Mouse (Mus musculus) heart, embryonic 13.5 days (tissue): ENCODE measurements at regions not wholly inside any gene's neighbourhood (a gene's known extent, or its start where the extent isn't known, plus 50 kb on each side); places are given as distances from the start of the nearest gene placed in this dataset.
A peak's percentile ranks its signal among the peaks of the same experiment; 100 is the strongest.

ENCODE experiments used
- ATAC-seq: fragments of 200-750 bp; cut with Nextera tagmentation; 2 replicates; pipeline ENCODE4 v1.8.0; 2017; ENCODE audit warnings: moderate TSS enrichment; ENCODE audit not compliant: insufficient number of reproducible peaks, low FRiP score, low TSS enrichment; ENCODE audit errors: extremely low read depth
- H3K27ac ChIP-seq: fragments of 300-500 bp; sonication (generic); replicated peaks from 2 replicates; pipeline ENCODE4 v1.5.1; 2015; ENCODE audit warnings: moderate library complexity, mild to moderate bottlenecking, inconsistent platforms
- H3K27me3 ChIP-seq: fragments of 300-500 bp; sonication (generic); replicated peaks from 2 replicates; pipeline ENCODE4 v1.6.1; 2015; ENCODE audit warnings: mild to moderate bottlenecking, inconsistent platforms
- H3K36me3 ChIP-seq: fragments of 300-500 bp; sonication (generic); 2 replicates; pipeline ENCODE4 v1.6.1; 2015; ENCODE audit warnings: mild to moderate bottlenecking, inconsistent platforms
- H3K4me1 ChIP-seq: fragments of 300-500 bp; sonication (generic); 2 replicates; pipeline ENCODE4 v1.6.1; 2015; ENCODE audit warnings: inconsistent platforms
- H3K4me2 ChIP-seq: fragments of 300-500 bp; sonication (generic); 2 replicates; pipeline ENCODE4 v1.6.1; 2015; ENCODE audit warnings: inconsistent platforms, mild to moderate bottlenecking, moderate library complexity
- H3K4me3 ChIP-seq: fragments of 300-500 bp; sonication (generic); 2 replicates; pipeline ENCODE4 v1.5.1; 2015; ENCODE audit warnings: moderate library complexity, mild to moderate bottlenecking, inconsistent platforms
- H3K9ac ChIP-seq: fragments of 300-500 bp; sonication (generic); 2 replicates; pipeline ENCODE4 v1.6.1; 2015; ENCODE audit warnings: inconsistent platforms, mild to moderate bottlenecking, moderate library complexity
- H3K9me3 ChIP-seq: fragments of 300-500 bp; sonication (generic); 2 replicates; pipeline ENCODE4 v1.6.1; 2016; ENCODE audit warnings: inconsistent platforms
- WGBS: fragments of 180-500 bp; shearing (Covaris S2); methylation state at CpG from one replicate; pipeline ENCODE4 v1.1.7; 2015; ENCODE audit warnings: mixed read lengths; 5-methylcytosine and 5-hydroxymethylcytosine counted together

DNA sequence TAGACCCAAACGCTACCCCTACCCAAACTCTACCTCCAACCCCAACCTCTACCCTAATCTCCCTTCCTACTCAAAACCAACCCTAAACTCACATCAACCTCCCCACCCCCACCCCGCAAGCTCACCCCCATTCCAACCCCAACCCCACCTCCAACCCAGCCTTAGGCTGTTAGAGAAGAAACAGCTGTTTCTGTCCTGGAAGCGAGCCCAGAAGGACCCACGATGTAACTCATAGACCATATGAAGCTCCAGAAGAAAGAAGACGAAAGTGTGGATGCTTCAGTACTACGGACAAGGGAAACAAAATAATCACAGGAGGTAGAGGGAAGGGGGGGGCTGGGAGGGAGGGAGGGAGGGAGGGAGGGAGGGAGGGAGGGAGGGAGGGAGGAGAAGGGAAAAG, 58.4 kb downstream of the Sox11 start:
- H3K9ac ChIP-seq = no peak overlapping the region
- no peak overlapping the region for H3K4me2 ChIP-seq
- H3K27me3 ChIP-seq = 0 out of 2 replicates have a peak, but pooled peaks cover 9% of the 10 kb centered on the region
- no peak overlapping the region for H3K4me3 ChIP-seq
- 40% methylated on average over 6 of the region's 6 CpGs for whole genome bisulfite sequencing
- ATAC-seq = no peak
- no peaks in the 10 kb centered on the region for H3K4me1 ChIP-seq
- H3K36me3 ChIP-seq = no peaks in the 10 kb centered on the region
- no peaks in the 10 kb centered on the region for H3K9me3 ChIP-seq
- no peak overlapping the region for H3K27ac ChIP-seq

DNA sequence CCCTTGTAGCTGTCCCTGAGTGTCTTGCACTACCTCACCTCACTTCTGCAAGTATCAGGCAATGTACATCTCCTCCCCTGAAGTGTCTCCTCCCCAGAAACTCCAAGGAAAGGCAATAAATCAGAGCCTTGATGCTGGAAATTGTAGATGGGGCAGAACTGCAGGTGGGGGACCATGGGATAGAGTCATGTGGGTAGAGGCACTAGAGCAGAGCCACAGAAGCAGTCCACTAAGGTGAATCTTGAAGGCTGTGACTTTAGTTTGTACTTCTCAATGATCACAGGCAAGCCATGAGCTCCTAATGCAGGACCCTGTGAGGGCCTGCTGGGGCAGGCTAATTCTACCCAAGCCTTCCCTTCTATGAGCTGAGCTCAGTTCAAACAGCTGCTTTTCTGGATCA, 80.4 kb downstream of the Sox11 start:
- no peak for ATAC-seq
- no peaks in the 10 kb centered on the region for H3K36me3 ChIP-seq
- H3K4me2 ChIP-seq = no peak overlapping the region
- no peaks in the 10 kb centered on the region for H3K9me3 ChIP-seq
- H3K27me3 ChIP-seq = no peaks in the 10 kb centered on the region
- H3K4me1 ChIP-seq = no peaks in the 10 kb centered on the region
- no peak overlapping the region for H3K9ac ChIP-seq
- no peak overlapping the region for H3K4me3 ChIP-seq
- H3K27ac ChIP-seq = no peak overlapping the region

DNA sequence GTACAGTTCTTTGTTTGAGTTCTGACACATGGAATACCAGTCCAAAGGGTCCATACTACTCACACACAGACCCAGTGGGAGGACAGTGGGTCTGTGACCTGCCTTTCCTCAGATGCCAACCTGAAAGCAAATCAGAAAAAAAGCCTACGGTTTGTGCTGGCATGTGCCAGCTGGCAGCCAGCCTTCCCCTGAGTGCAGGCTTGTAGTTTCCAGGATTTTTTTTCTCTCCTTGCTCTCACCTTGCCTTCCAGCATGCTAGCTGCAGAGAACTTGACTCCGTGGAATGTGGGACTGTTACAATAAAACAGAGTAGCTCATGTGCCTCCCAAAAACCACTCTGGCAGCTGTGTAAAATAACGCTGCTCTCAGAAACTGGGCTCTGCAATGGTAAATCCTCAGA, 88.2 kb downstream of the Sox11 start:
- no peak overlapping the region for H3K4me3 ChIP-seq
- no peaks in the 10 kb centered on the region for H3K9me3 ChIP-seq
- no peaks in the 10 kb centered on the region for H3K27me3 ChIP-seq
- peaks cover 15% of the 10 kb centered on the region for H3K4me1 ChIP-seq
- no peak for ATAC-seq
- H3K36me3 ChIP-seq = no peaks in the 10 kb centered on the region
- 0 out of 2 replicates have a peak overlapping the region, but pooled peaks have one; percentile 14 for H3K9ac ChIP-seq
- H3K27ac ChIP-seq = peak overlapping the region; percentile 48
- WGBS = 21% methylated on average over 3 of the region's 3 CpGs
- 0 out of 2 replicates have a peak overlapping the region, but pooled peaks have one; percentile 4 for H3K4me2 ChIP-seq

DNA sequence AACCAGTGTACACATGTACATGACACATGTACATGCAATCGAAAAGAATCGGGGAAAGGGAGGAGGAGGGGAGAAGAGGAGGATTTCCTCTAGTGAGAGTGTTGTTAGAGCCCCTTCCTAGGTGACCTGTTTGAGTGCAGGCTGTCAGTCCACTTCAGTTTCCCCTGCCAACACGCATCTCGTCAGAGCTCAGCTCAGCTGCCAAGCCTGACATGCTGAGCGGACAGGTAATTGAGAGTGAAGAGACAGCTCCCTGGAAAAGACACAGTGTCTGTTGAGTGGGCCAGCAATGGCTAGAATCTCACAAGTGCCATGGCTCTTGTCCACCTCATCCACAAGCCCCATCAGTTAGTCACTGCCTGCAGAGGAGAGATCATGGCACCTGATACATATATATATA, 90.9 kb downstream of the Sox11 start:
- Histone ChIP-seq H3K4me2 (no peak overlapping the region), H3K4me3 (no peak overlapping the region), H3K9me3 (no peaks in the 10 kb centered on the region), H3K9ac (no peak overlapping the region), H3K27ac (no peak overlapping the region), H3K27me3 (no peaks in the 10 kb centered on the region), H3K4me1 (peaks cover 21% of the 10 kb centered on the region), H3K36me3 (no peaks in the 10 kb centered on the region)
- ATAC-seq = no peak
- WGBS = 63% methylated on average over 5 of the region's 5 CpGs

DNA sequence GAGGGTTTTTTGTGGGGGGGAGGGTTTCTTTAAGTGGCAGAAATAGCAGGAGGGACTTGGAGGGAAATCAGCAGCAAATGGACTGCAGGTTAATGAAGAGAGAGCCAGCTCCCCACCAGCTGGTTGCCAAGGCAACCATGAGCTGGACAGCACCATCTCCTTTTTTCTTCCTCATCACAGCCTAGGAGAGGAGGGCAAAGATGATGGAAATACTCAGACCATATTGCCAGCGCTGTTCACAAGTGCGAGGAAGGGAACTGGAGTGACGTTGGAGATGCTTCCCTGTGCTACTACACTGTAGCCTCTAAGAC, 93.9 kb downstream of the Sox11 start:
- Histone ChIP-seq H3K27ac (no peak overlapping the region), H3K27me3 (no peaks in the 10 kb centered on the region), H3K4me1 (peaks cover 7% of the 10 kb centered on the region), H3K9ac (no peak overlapping the region), H3K4me3 (no peak overlapping the region), H3K36me3 (no peaks in the 10 kb centered on the region), H3K4me2 (no peak overlapping the region), H3K9me3 (no peaks in the 10 kb centered on the region)
- no peak for ATAC-seq
- WGBS = 81% methylated on average over 3 of the region's 3 CpGs

DNA sequence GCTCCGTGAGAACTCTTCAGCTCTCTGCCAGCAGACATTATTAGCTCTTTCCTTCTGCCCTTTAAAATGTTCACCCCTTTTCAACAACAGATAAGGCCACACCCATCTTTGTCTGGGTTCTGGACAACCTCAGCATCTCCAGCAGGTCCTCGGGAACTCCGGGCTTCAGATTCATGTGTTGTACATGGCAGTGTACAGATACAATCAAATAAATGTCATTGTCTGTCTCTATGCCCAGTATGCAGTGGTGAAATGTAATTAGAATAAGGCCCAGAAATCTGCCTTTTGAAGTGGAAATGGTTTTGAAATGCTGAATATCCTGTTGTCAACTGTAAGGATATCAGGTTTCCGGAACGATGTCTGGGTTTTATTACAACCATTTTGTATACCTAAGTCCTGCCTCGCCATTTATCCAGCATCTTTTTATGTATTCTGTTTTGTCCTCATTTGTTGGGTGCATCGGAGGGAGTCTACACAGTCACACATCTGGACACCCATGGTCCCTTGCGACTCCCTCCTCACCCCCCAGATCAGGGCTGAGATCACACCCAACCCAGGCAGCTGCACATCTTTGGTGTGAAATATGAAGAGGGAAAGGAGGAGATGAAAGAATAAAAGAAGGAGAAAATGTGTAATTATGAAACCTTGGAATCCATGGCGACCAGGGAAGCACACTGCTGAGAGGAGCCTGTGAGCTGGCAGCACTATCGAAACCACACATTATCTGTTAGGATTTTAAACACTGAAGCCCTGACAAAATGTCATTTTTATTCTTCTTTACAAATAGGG, 94.4 kb downstream of the Sox11 start:
- H3K36me3 ChIP-seq = no peaks in the 10 kb centered on the region
- H3K9me3 ChIP-seq = no peaks in the 10 kb centered on the region
- 61% methylated on average over 10 of the region's 10 CpGs for WGBS
- H3K4me3 ChIP-seq = no peak overlapping the region
- H3K4me1 ChIP-seq = peaks cover 6% of the 10 kb centered on the region; the same call in 1 of the 2 replicates
- no peak for ATAC-seq
- no peak overlapping the region for H3K4me2 ChIP-seq
- H3K9ac ChIP-seq = no peak overlapping the region
- H3K27ac ChIP-seq = no peak overlapping the region
- H3K27me3 ChIP-seq = no peaks in the 10 kb centered on the region

DNA sequence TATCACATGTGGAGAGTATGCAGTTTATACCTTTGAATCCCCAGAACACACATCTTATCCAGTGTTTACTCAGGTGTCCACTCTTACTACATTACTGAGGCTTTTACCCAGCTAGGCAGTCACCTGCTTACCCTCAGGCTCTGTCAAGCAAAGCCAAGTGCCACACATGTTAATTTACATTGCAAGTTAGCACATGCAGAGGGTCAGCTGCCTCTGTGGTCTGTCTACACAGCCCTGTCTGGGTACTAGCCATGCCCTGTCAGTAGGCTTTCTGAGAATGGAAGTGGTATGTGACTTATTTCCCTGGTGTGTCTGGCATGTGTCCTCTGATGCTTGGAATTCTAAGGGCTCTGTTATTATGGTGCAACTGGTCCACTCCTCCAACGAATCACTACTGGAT, 106.6 kb downstream of the Sox11 start:
- H3K4me3 ChIP-seq = no peak overlapping the region
- H3K27ac ChIP-seq = no peak overlapping the region
- H3K4me2 ChIP-seq = no peak overlapping the region
- WGBS = 41% methylated on average over 1 of the region's 1 CpGs
- H3K36me3 ChIP-seq = no peaks in the 10 kb centered on the region
- ATAC-seq = no peak
- peaks cover 5% of the 10 kb centered on the region; the same call in 1 of the 2 replicates for H3K4me1 ChIP-seq
- H3K9ac ChIP-seq = no peak overlapping the region
- no peaks in the 10 kb centered on the region for H3K9me3 ChIP-seq
- no peaks in the 10 kb centered on the region for H3K27me3 ChIP-seq

DNA sequence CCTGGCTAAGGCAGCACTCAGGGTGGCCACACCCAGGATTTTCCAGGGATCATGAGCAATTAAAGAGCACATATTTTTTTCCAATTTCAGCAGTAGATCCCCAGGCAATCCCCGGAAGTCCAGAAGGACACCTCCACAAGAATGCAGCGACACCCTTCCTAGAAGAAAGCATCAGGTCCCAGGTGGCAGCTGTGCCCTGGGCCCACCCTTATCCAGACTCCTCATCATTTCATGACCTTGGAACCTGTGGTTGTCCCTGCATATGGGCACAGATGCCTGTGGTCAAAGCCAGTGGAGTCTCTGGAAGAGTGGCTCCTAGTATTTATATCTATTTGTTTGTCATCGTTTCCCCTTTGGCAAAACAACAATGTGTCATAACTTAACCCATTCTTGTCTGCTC, 120.8 kb downstream of the Sox11 start:
- H3K9ac ChIP-seq = no peak overlapping the region
- no peaks in the 10 kb centered on the region for H3K4me1 ChIP-seq

DNA sequence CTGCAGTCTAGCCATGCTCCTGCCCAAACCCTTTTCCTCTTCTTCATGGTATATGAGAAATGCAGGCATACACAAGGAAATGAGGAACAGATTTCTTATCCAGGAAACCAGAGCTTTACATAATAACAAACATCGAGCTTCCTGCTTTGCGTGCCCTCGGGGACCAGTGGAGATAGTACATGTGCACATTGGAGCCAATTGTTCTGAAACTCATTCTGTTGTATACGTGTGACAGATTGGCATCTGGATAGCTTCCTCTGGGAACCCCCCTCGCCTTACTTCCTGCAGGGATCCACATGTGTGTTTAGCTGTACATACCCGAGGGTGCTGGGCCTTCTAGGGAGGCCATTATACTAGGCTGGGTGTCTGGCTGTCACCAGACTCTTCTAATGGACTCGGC, 141.2 kb downstream of the Sox11 start:
- no peak overlapping the region for H3K4me3 ChIP-seq
- H3K27me3 ChIP-seq = no peaks in the 10 kb centered on the region
- H3K4me2 ChIP-seq = no peak overlapping the region
- WGBS = 47% methylated on average over 7 of the region's 7 CpGs
- no peak for ATAC-seq
- no peaks in the 10 kb centered on the region for H3K36me3 ChIP-seq
- H3K4me1 ChIP-seq = no peaks in the 10 kb centered on the region; the same call in 1 of the 2 replicates
- no peak overlapping the region; the same call in 1 of the 2 replicates for H3K27ac ChIP-seq
- H3K9me3 ChIP-seq = no peaks in the 10 kb centered on the region
- H3K9ac ChIP-seq = no peak overlapping the region

More for the DNA sequence above, 120.8 kb downstream of the Sox11 start:
- no peak overlapping the region for H3K27ac ChIP-seq
- no peaks in the 10 kb centered on the region; the same call in 1 of the 2 replicates for H3K27me3 ChIP-seq
- no peaks in the 10 kb centered on the region for H3K36me3 ChIP-seq
- H3K4me2 ChIP-seq = no peak overlapping the region
- no peak overlapping the region for H3K4me3 ChIP-seq
- WGBS = 79% methylated on average over 3 of the region's 3 CpGs
- H3K9me3 ChIP-seq = no peaks in the 10 kb centered on the region
- ATAC-seq = no peak

DNA sequence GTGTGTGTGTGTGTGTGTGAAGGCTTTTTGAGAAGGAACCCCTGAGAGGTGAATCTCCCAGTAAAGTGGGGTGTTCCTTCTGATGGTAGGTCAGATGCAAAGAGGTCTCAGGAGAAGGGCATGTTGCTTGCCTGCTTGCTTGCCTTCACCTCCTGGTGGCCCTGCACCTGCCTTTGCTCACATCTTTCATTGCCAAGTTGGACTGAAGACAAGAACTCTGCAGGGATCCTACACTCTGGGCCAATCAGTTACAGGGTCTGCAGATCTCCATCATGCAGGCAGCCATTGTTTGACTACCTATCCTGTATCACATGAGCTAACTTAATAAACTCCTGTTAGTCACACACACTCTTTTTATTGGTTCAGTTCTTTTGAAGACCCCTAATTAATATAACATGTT, 148.4 kb downstream of the Sox11 start:
- ATAC-seq = no peak
- Histone ChIP-seq H3K36me3 (no peaks in the 10 kb centered on the region), H3K4me2 (no peak overlapping the region), H3K27ac (no peak overlapping the region), H3K9me3 (no peaks in the 10 kb centered on the region), H3K27me3 (no peaks in the 10 kb centered on the region), H3K9ac (no peak overlapping the region), H3K4me3 (no peak overlapping the region), H3K4me1 (no peaks in the 10 kb centered on the region)

DNA sequence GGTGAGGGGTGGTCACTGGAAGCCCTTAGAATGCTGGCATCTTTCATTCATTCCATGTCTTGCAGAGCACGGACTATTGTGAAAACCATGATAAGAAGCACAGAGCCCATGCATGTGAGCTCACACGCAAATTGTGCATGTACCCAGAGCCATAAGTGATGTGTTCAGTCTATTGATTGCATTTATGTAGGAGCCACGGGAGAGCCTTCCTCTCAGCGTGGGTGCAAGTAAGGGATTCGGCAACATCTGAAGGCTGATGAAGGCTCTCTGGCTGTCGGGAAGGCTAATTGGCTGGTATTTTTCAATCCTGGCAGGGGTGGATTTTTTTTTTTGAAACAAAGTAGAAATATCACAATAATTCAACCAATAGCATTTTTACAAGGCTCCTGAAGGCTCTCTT, 150.5 kb downstream of the Sox11 start:
- H3K27me3 ChIP-seq = no peaks in the 10 kb centered on the region
- 78% methylated on average over 6 of the region's 6 CpGs for WGBS
- H3K4me2 ChIP-seq = no peak overlapping the region
- no peak overlapping the region for H3K4me3 ChIP-seq
- H3K9me3 ChIP-seq = no peaks in the 10 kb centered on the region
- H3K9ac ChIP-seq = no peak overlapping the region
- H3K4me1 ChIP-seq = no peaks in the 10 kb centered on the region
- H3K36me3 ChIP-seq = no peaks in the 10 kb centered on the region
- no peak overlapping the region for H3K27ac ChIP-seq
- ATAC-seq = no peak

DNA sequence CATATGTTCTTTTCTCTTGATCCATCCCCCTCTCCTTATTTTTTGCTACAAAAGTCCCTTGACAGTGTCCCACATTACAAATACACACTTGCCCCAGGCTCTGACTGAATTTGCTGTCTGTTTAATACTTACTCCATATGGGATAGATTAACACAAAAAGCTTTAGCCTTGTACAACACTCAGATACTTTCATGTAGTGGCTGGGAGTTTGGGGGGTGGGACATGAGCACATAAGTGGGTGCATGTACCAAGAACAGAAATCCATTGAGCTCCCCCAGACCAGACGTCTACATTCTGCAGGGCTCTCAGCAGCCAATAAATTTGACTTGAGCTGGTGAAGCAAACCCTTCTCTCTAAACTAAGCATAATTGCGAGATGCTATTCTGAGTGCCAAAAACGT, 154.9 kb downstream of the Sox11 start:
- 64% methylated on average over 3 of the region's 3 CpGs for WGBS
- Histone ChIP-seq H3K36me3 (no peaks in the 10 kb centered on the region), H3K27ac (no peak overlapping the region), H3K4me3 (no peak overlapping the region), H3K4me2 (no peak overlapping the region), H3K9ac (no peak overlapping the region), H3K4me1 (peaks cover 34% of the 10 kb centered on the region), H3K27me3 (no peaks in the 10 kb centered on the region), H3K9me3 (no peaks in the 10 kb centered on the region)
- no peak for ATAC-seq
